Mouse (Mus musculus) lung, postnatal 4 days (tissue): ENCODE data around the gene Fyb2.
A peak's percentile ranks its signal among the peaks of the same experiment; 100 is the strongest.

ENCODE experiments used
- DNase-seq, 2 experiments: peaks; one replicate each; pipeline ENCODE4 v3.0.0; 2021

Fyb2 gene

DNA sequence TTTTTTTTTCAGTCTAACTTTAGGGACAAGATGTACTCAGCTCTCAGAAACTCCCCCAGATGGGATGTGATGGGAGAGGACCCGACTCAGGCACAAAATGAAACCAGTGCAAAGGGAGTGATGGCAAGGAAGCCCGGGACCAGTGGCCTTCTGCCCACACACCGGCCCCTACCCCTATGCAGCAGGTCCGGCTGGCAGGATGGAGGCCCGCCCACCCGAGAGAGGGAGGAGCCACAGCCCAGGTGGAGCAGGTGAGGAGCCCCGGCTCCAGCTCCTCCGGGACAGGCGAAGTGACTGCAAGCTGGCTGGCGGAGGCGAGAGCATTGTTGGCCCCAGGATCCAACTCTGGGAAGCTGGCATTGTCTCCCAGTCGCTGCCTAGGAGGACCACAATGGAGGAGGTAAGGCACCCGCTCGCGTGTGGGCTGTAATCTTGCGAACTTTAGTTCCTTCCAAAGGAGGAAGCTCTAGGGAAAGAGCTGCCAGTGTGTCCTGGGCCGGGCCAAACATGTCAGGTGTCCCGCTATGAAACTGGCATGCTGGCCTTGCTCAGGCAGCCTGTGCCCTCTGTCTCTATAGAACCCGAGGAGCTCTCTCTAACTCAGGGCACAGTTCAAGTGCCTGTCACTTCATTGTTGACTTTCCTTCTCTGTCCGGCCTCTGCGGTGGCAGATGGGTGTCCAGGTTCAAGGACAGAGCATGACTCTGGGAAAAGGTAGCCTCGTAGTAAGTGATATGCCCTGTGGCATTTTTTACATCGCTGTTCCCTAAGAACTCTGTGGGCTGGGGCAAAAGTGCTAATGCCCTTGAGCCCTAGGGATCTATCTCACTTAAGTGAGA is at the start of gene Fyb2:
Gene Fyb2 (plus strand): TSS at position 166 of the 839 bp plus-strand sequence.
- DNase-seq: peak; percentile 14 to 36

DNA sequence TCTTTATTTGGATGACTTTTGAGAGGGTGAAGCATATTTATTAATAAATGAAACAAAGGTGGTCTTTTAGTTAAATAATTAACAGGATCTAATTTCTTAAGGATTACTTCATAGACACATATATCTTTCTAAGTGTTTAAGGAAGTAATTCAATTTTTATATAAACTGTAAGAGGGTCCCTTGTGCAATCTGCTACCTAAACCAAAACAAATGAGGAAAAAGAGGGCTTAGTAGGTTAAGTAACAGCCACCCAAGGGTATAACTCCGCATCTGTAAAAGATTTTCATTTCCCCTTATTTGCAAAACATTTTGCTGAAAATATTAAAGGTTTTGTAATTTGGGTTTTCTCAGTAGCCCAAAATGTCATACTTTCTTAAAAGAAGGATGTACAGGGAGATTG is 48.9 kb upstream of the Fyb2 start:
- DNase-seq: no peak

DNA sequence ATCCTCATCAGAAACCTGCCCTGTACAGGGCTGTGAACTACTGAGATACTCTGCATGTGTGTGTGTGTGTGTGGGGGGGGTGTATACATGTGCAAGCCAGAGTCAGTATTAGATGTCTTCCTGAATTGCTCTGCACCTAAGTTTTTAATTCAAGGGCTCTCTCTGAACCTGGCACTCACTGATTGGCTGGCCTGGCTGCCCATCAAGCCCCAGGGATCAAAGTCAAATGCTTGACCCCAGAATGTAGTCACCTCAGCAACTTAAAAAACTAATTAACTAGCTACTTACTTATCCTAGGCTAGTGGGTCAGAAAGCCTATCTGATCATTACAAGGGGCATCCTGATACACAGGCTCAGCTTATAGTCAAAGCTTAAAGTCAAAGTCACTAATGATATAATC is 43.7 kb upstream of the Fyb2 start:
- no peak for DNase-seq

DNA sequence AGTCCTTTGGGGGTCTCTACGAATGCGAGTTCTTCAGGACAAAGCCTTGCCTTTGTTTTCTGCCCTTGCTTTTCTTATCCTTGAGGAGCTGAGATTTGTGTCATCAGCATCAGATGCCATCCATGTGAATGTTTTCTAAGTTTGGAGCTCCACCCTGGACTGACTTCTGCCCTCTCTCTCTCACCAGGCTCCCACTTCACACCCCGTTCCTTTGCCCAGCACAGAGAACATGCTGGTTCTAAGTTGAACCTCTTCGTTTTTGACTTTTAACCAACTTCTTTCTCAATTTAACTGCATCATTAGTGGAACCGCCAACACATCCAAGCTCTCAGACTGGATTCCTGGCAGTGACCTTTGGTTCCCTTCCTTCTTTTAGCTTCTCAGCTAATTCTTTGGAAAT is 43.1 kb upstream of the Fyb2 start:
- DNase-seq: no peak

DNA sequence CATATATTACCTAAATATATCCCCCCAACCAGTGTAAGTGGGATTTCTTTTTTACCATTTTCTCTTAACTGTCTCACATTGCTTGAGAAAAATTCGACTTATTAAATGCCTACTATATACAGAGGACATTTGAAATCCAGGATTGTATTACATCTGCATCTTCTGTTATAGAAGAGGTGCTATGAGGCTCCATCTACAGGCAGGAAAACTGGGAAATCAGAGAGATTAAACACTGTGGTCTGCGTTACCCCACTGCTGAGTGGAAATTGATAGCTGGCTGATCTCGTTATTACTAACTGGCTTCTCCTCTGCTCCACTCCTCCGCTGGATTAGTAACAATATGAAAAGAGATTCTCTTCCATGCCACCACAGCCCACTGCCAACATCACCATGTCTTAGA is 37.4 kb upstream of the Fyb2 start:
- DNase-seq: no peak

DNA sequence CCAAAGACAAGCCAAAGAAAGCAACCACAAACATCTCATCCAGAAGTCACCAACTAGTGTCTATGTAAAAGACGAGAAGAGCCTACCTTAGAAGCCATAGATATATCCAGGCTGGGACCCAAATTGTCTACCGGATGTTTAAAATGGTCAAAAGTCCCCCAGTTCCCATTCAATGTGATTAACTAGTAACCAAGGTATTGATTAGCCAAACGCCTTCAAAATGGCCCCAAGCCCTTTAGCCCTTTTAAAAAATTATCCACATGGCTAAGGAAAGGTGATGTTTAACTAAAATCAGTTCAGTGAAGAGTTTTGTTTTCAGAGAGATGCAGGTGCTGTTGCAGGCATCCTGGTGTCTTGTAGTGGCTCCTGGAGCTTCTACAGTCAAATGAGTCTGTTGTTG is 36.9 kb upstream of the Fyb2 start, which contains the start of gene C8a:
Gene C8a (minus strand): TSS at position 76 of the 400 bp plus-strand sequence.
- DNase-seq: no peak

DNA sequence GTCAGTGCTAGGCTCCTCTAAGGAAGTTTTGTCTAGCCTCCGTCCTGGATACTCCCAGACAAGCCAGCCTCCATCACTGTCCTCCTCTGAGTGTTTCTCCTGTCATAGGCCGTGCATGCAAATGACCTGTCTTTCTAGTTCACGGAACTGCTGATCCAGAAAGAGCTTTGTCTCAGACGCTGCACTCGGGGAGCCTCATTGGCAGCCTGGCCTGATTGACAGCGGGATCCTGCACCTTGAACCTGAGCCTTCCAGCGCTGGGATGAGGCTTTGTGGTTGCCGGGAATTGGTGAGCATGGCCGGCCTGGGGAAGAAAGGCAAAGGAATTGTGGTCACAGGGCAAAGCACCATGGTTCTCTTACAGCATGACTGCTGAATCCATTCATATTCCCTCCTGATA is 25.8 kb upstream of the Fyb2 start:
- no peak for DNase-seq

DNA sequence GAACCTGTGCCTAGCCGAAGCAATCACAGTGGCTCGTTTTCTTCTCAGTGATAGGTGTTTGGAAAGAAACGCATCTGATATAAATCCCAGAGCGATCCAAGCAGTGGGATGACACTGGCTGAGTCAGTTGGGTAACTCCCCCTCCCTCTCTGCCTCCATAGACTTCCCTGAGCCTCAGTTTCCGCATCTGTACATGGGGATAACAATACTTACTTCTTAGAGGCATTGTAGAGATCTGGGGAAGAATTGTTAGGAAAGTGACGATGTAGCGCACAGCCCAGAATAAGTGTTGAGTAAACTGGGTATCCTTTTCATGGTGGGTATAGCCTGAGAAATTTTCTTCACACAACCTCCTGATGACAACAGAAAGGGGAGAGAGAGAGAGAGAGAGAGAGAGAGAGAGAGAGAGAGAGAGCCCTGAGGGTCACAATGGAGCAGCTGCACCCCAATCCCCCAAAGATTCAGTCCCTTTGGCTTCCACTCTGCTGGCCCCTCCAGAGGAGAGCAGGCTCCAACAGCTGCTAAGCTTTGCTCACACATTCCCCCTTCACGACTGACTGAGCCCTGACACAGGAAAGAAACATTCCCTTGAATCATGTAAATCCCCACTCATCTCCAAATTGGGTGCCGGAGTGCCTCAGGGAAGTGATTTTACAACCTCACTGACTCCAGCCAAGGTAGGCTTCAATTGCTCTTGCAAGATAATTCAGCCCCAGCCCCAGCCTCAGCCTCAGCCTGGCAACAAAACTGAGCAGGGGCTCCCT is 24.6 kb upstream of the Fyb2 start:
- peak; percentile 28 to 60 for DNase-seq

DNA sequence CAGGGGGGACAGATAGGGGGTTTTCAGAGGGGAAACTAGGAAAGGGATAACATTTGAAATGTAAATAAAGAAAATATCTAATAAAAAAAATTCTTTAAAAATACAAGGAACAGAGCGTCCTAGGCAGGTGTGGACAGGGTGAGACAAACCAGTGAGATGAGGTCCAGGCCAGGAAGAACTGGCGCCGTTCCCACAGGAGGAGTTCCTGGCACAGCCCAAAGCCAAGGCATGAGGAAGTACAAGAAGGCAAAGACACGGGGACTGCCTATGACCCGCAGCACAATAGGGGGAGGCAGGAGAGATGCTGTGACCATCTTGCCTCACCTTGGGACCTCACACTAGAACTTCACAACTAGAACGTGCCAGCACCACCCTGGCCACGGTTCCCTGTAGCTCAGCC is 21.5 kb upstream of the Fyb2 start:
- DNase-seq: no peak

DNA sequence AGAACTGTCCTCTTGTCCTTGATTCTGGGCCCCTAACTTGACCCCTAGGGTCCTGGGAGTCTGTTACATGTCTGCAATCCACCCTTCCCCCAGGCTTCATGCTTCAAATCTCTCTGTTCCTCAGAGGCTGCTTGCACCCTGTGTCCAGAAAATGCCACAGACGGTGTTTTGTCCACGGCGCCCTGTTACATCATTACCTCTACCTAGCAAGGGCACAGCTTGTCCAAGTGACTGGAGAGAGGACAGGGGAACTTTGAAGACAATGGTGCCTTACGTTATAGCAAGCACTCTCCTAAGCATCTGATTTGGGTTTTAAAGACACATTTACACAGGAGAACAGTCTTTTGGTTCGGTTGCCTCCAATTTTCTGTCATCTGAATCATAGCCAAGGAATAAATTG is 19.7 kb upstream of the Fyb2 start:
- no peak for DNase-seq

DNA sequence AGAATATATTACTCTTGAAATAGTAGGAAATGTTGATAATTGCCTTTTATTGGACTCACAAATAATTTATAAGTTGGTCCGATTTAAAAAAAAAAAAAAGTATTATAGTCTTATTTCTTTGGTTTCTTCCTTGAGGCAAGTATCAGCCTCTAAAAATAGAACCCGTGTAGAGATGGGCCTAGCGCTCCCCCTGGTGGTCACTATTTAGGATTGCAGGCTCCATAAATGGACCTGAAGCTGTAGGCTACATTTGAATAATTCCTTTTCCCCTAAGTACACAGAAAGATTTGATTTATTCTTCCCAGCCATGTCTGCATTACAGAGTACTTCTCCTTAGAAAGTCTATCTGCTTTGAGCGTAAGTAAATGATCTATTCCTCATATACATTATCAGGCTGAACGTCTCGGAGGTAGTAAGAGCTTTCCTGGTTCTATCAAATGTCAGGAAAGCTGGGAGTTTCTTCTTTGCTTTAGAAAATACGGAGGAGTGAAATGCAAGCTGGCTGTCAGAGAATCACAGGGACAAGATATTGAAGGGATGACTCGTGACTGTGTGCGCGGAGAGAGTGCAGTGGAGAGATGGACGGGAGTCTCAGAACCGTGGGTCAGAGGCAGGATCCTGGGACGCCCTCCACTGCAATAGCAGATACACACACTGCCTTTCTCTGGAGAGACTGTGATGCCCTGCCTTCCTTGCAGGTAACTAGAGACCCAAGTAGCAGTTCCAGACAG is 19.1 kb upstream of the Fyb2 start:
- DNase-seq: peak; percentile 28 to 40

DNA sequence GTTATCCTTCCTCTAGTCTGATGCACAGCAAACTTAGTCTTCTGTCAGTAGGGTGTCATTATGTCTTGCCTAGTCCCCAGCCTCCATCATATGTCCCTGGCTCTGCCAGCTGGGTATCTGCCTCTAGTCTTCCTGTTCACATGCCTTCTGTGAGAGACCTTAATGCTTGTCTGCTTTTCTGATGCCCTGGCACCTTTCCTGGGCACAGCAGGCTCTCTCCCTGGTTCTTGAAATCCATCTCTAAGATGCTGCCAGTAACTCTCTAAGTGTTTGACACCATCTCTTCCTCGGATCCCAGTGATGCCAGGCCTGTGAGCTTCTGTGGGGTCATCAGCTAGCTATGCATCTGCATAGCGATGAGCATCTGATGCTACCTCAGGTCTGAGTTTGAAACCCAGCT is 10.4 kb upstream of the Fyb2 start:
- no peak for DNase-seq

DNA sequence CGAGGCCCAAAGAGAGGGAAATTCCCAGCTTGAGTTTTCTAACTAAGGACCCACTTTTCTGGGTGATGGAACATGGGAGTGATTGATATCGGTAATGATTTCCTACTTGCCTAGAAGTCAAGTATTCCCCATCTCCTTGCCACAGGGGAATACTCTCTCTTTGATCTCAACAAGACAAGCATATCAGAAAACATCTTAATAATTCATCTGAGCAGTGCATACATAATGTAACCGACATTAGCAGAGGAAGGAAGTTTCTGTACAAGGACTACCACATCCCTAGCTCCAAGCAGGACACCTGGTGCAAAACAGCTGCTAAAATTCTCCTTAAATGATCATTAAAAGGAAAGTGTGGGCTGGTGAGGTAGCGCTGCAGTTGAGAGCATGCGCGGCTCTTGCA is 8.2 kb upstream of the Fyb2 start:
- DNase-seq: no peak

DNA sequence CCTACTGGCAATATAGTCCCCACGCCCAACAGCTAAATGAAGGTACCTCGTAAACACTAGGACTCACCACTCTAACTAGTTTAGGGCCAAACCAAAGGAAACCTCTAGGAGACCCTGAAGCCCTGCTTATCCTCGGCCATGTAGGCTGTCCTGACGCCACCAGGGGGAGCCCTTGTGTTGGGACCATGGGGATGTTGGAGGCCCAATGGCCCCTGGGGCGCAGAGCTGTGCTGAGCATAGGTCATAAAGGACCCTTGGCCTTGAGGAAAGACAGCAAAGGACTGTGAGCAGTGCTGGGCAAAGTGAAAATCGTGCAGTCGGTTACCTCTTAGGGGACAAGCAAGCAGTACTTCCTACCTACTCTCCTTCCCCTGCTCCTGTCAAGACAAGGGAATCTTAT is 1.6 kb upstream of the Fyb2 start:
- DNase-seq: peak; percentile 63 to 74

DNA sequence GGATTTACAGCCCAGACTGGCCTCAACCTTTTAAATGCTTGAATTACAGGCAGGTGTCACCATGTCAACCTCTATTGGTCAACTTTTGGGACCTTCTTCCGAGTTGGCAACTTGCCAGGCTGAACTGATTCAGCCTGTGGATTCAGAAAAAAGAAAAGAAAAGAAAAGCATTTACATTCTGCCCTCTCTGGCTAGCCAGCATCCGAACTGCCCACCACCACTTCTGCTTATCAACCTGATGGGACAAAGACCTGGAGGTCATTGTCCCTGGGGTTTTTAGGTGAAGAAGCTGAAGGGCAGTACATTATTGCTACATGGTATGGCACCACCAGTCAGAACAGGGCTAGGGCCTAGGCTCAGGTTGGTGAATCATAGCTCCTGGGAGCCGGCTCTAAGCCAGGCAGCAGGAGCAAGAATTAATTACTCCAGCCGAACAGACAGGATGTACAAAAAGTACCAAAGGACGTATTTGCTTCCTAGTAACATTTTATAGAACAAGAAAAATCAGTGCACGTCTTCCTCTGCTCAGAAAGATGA is 1.5 kb downstream of the Fyb2 start:
- no peak for DNase-seq

DNA sequence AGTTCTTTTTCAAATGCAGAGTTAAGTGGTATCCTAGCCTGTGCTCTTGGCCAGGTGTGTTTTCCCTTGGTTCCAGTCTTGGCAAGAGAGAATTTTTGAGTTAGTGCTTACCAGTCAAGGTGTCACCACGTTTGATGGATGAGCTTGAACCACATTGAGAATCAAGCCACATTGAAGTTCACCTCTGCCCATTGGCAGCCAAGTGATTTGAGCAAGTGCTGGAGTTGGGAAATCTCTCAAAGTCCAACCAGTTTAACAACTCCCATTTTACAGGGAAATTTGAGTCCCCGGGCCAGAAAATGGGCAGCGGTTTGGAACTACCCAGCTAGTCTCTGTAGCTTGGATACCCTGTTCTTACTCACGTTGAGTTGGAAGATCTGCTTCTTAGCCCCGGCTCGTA is 4.8 kb downstream of the Fyb2 start:
- DNase-seq: no peak

DNA sequence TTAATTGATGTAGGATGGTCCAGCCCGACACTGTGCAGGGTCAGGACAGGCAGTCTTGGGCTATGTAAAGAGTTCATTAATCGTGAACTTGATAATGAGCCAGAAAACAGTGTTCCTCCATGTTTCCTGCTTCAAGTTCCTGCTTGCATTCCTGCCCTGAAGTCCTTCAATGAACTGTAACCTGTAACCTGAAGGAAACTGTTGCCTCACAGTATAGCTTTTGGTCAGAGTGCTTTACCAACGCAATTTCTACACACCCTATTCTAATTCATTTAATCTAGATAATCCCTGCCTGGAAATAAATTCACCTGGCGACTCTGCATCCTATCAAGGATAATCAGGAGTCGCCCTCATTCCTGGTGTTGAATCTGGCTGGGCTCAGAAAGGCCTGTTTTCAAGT is 12.1 kb downstream of the Fyb2 start:
- no peak for DNase-seq

DNA sequence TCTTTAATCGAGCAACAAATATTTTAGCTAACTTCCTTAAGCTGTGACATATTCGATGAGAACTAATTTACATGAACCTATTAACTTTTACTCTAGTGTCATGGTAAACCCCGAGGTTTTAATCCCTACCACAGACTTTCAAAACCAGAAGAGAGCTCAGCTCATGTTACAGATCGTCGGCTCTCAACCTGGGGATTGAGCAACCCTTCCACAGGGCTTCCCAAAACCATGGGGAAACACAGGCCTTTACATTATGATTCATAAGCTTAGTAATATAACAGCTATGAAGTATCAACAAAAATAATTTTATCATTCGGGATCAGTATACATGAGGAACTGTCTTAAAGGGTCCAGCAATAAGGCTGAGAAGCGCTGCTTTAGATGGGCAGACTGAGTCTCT is 15.9 kb downstream of the Fyb2 start:
- no peak for DNase-seq

DNA sequence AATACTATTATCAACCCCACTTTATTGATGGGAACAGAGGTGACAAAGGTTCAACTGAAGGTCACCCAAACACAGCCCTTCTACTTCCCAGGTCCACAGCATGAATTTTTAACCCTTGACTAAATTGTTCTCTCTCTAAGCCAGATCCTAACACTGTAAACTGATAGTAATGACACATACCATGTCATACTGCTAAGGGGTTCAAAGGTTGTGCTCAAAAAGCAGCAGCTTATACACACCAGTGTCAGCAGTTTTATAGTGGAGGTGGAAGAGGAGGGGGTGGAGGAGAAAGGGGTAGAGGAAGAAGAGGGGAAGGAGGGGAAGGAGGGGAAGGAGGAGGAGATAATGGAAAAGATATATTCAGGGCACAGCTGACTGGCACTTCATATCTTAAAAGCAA is 20.4 kb downstream of the Fyb2 start:
- no peak for DNase-seq

DNA sequence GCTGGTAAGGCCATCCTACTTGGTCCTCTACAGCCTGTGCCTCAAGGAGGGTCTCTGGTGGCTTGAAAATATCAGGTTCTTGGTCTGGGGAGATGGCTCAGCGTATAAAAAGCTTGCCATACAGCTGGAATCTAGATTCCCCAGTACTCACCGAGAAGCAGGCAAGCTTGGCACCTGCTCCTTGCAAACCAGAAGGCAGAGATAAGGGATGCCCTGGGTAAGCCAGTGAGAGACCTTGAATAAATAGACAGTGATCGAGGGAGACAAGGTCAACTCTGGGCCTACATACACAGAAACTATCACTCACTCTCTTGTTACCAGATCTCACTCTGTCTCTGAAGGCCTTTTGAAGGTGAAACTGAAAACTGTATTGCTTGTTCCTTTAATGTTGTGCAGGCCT is 21.7 kb downstream of the Fyb2 start:
- no peak for DNase-seq

DNA sequence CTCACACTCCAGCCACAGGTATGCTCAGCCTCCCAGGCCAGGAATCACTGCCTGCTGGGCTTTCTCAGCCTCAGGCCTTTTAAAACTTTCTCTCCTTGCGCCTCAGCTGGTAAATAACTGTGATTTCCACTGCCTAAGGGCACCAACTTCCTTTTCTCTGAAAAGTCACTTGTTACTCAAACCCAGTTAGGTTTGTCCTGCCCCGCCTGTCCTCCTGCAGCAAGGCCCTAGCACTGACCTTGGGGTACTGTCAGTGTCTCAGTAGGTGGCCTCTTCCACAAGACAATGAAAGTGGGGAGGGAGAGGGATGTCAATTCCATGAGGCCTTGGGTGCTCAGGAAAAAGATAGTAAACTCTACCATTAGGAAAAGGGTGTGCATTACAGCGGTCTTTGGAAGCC is 22.2 kb downstream of the Fyb2 start:
- DNase-seq: no peak

DNA sequence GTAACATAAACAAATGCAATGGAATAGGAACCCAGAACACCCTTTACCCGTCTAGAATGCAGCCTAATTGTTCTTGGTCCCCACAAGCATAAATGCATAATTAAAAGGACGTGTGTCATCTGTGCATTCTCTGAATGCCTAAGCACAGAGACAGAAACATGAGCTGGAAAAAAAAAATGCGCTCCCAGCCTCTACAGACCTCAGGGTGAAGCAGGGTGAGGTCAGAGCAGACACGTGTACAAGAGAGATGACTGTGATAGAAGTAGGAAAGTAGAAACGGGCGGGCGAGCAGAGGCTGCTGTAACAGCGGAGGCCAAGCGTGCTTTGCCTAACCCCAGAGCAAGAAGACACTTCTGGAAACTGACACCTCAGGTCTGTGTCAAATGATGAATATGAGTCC is 22.8 kb downstream of the Fyb2 start:
- no peak for DNase-seq

DNA sequence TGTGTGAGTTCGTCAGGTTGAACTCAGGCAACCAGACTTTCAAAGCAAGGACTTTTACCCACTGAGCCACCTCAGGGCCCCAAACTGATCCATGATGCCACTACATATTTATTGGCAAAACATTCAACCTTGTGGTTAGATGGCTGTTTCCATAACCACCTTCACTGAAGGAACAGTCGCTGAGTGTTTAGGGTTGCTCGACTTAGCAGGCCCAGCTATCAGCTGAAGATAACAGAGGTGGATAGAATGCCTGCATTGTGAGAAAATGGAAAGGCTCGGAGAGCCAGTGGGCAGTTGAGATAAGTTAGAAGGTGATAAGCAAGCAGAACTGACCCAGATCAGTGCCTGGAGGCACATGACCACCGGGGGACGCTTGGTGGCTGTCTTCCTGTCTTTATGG is 26.3 kb downstream of the Fyb2 start:
- no peak for DNase-seq
